Mouse (Mus musculus): ENCODE data around the gene Cmss1.

Cmss1 gene

DNA sequence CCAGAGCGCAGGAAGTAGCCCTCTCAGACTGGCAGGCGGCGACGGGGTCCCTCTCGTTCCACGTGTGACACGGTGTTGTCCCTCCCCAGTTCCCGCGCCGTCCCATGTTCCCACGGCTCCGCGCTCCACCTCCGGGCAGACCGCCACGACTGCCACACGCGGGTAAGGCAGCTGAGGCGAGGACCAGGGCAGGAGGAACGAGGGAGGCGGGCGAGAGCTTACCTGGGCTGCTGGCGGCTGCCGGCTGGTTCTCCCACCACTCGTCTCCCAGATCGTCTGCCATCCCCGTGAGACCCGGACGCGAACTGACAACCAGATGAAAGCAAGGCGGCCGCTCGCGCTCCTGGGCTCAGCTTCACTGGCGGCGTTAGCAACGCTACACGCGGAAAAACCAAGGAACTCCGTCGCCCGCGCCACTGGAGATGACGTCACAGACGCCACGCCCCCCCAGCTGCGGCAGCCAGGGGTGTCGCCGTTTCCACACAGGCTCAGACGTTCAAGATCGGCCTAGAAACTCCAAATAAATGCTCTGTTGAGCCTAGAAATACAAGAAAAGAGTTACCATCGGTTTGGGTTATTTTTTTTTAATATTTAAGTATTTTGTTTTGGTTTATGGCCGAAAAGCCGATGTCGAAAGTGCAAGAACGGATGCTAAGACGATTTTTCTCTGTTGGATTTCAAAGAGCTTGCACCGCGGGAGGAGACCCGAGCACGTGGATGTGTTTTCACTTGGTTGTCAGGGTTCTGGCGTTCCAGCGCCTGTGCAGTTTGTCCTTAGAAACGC is at the start of gene Cmss1:
TSS of gene Cmss1 (minus strand) at position 421 of the 784 bp plus-strand sequence.
- peak; percentile 83 for DNase-seq (ENCODE audit: low spot score)

DNA sequence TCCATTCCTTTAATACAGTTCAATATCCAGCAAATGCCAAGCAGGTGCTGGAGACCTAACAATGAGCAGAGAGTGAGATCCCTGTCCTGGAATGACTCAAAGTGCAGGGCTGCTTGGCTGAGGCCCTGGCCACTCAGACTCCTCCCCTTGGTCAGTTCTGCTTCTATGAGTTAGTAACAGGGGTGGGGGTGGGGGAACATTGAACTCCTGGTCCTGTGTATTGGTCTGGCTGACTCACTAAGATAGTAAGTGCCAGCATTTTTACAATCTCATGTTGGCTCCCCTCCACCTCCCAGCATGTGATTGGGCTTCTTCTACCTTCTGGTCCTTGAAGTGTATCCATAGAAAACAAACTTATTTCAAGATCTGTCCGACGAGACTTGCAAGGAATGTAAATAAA is 43.2 kb upstream of the Cmss1 start:
- DNase-seq (ENCODE audit: low spot score) = no peak

DNA sequence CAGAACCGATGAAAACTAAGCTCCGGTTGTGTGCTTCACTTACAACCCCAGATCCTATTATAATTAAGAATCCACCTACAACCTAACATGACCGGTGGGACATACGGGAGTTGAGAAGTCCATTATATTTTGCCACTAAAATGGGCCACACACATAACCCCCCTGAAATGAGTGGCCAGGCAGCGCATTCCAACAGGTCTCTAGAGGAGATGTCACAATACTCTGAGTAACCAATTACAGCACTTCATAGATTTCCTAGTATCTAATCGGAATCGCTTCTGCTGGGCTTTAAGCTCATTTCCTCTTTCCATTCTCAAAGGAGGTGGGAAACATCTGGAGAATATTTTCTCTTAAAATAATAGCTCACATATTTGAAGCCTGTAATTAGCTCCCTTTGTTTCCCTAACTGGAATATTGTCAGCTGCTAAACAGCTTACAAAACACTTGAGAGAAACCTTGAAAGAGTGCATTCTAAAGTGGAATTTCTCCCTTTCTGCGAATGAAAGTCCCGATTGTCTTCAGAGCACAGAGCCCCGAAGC is 34.8 kb upstream of the Cmss1 start:
- no peak for DNase-seq (ENCODE audit: low spot score)

DNA sequence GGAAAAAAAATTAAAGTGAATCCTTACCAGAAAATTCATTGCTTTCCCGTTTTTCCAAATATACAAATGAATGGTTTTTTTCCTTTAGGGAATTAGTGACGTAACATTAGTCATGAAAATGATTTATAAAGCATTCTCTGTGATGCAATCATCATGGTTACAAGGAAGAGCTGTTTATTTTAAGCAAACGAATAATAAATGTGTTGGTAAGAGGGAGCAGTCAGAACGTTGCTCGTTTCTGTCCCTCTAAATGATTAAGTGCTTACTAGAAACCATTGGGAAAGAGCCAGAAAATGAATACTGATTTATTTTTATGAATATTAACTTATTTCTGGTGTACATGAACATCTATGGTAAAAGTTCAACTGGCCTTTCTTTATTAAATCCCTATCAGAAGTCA is 28.1 kb upstream of the Cmss1 start:
- DNase-seq (ENCODE audit: low spot score) = no peak

DNA sequence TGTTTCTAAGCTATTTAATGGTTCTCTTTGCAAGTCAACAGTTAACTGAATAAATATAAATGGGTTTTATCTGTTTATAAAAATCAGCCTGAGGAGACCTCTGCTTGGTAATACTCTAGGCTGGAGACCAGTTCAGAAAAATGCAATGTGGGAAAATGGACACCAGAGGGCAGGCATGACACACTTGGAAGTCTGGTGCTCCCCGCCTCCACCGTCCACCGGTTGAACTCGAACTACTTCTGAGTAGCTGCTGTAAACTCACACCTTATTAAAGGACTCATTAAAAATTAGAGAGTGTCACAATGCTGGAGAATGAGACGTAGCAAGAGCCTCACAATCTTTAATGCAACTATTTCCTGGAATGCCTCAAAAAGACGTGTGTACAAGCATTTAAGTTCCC is 27.5 kb upstream of the Cmss1 start:
- peak; percentile 35 for DNase-seq (ENCODE audit: low spot score)

DNA sequence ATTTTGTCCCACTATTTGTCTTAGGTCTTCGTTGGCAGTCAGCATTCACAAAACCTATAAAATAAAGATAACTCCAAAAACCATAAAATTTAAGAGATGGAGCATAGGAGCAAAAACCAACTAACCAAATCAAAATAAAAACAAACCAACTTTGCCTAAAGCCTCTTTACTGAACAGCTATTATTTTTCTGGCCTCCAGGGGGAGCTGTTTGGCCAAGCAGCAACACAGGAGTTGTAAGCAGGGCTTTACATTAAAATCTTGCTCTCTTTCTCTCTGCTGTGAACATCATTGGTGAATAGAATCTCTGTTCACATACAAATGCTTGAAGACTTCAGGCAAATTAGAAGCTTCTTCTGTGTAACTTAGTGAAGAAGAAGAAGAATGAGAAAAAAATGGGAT is 5.1 kb upstream of the Cmss1 start:
- DNase-seq (ENCODE audit: low spot score) = peak; percentile 35

DNA sequence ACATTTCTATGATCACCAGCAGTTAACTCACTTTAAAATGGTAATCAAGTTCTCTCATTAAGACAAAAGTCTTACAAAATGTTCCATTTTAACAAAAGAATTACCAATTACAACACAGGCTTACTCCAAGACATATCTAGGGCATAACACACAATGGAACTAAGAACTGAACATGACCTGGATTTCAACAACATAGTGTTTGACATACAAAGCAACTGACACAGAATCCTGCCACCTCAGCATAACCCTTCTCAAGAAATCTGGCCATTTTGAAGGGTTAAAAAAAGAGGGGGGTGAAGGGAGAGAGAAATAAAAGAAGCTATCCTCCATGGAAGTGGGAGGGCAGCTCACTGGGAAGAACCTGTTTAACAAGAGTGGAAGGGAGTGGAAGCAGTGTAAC is 5.6 kb downstream of the Cmss1 start:
- DNase-seq (ENCODE audit: low spot score) = no peak

DNA sequence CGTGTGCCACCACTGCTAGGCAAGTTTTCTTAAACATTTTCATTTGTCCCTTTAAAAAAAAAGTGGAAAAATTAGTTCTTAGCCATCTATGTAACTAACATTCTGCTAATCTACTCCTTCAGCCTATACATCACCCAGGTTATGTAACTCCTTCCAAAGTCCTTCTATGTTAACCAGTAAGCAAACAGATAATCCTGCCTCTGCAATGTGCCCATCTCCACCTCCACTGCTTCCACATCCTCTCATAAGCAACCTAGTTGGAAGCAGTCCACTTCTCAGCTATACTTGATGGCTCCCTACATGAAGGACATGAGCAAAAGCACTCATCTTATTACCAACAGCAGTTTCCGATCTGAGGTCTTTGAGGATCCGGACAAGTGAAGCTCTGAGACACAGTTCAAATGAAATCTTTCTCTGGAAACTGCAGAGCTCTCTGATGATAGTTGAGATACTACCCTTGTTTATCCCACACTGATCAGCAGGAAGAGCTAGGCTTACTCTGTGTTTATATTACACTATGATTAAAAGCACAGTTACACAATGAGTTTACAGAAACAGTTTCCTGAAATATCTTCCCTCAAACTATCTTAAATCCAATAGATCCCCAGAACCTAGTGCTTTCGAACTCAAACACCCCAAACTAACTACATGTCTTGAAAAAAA is 9.2 kb downstream of the Cmss1 start:
- DNase-seq (ENCODE audit: low spot score) = no peak

DNA sequence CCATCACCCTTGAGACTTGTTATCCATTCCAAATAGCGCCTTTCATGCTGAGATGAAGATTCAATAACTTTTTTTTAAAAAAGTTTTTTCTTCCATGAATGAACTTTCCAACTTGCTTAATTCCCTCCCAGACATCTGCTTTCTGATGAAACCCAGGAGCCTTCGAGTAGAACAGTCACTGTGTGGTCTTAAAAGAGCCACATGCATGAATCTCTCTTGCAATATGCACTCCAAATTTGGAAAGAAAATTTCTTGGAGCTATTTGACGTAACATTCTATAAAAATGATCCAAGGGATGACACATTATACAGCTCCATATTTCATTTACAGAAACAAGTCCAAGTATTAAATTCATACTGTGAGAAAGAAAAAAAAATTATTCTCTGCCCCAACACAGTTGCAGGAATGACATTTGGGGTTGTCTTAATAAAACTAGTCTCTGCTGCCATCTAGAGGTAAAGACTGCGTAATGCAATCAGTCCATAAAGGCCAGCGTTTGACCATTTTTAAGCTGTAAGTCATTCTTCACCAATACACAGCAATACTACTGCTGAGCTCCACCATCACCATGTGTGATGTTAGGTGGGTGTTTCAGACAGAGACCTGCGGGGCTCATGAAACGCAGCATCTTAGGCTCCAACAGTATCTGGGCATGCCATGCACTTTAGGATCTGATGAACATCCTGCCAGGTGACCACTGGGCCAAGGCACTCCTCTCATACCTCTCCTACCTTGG is 13.1 kb downstream of the Cmss1 start:
- peak; percentile 54 for DNase-seq (ENCODE audit: low spot score)

DNA sequence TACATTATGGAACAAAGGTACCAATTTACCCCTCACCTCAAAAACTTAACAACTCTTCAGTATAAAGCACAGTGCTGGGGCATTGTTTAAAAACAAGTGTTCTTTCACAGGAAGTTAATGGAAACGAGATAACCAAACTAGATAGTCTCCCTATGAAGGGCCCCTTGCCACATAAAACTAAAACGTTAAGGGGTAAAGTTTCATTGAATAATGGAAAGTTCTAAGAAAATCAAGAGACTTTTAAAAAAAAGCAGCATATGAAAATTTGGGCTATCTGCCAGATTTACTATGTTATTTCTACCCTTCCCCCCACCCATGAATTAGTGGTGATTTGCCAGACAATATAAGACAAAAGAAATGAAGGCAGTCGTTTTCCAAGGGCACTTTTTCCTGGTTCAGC is 21.5 kb downstream of the Cmss1 start:
- no peak for DNase-seq (ENCODE audit: low spot score)

DNA sequence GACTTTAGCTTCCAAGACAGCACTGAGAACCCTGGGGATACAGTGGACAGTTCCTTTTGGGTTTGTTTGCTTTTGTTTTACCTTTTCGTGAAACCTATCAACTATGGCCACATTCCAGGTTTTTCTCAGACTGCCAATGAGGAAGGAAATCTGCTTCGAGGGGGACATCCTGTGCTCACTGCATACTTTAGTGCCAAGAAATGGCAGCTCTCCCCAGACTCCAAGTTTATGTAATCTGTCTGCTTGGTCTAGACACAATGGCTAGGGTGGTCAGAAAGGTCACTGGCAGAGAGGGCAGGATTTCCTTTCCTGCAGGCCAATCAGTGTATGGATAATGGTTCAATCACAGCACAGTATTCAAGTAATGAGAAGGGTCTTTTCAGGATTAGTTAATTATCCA is 24.7 kb downstream of the Cmss1 start:
- no peak for DNase-seq (ENCODE audit: low spot score)

DNA sequence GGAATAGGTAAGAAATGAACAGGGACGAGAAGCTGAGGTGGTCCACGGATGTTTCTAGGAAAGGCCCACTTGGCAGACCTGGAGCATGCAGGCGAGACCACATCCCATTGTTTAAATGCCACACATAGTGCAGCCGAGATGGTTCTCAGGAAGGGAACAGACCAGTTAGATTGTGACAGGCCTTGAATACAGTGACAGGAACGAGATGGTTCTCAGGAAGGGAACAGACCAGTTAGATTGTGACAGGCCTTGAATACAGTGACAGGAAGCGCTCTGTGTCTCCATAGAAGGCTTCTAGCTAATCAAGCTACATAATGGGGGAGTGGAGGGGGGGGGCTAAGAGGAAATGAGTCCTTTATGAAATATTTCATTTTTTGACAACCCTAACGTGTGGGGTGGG is 26.6 kb downstream of the Cmss1 start:
- DNase-seq (ENCODE audit: low spot score) = no peak

DNA sequence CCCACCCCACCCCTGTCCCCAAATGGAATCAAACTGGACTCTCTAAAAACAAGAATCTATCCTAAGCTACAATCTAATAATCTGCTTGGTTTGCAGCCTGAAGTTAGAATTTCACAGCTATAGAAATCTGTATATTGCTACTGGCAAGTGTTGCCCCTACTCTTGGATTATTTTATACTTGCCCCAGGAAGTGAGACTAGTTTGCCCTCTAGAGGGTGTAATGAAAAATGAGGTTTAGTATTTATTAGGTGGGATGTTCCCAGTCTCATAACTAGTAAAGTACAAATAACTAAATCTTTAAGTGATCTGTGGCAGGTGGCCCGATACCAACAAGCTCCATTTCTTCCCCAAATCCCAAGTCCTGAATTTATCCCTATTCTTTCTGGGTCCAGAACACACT is 29.1 kb downstream of the Cmss1 start:
- DNase-seq (ENCODE audit: low spot score) = no peak

DNA sequence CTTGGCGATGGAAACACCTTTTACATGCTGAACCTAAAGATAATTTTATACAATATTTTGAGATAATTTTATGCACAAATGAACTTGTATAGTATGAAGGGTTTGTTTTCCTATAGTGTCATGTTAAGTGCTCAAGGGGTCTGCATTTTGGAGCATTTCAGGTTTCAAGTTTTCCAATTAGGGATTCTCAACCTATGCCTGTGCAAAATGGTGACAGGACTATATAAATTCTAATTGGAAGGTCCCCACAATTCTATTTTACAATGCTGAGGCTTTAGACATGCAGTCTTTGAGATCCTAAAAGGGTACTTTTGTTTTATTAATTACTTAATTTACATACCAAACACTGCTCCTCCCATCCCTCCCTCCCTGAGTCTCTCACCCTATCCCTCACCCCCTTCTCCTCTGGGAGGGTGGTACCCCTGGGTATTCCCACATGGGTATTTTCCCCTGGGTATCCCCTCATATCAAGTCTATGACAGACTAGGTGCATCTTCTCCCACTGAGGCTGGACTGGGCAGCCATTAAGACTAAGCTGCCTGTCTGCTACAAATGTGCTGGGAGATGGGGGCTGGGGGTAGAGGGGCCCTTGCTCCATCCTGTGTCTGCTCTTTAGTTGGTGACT is 30.8 kb downstream of the Cmss1 start:
- no peak for DNase-seq (ENCODE audit: low spot score)

DNA sequence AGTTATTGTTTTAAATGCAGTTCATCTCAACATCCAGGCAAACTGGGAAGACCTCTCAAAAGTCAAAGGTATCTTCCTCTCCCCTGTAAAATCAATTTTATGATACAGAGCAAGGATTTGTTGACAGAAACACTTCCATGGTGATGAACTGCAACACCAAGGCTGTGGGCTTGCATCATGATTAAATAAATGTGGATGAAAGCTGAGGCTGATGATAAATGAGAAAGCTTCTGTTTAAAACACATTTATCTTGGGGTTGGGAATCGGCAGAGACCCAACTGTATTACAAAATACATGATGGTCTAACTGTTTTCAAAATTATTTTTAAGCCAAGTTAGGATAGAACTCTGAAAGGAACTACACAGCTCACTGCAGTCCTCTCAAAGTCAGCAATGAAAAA is 32.8 kb downstream of the Cmss1 start:
- DNase-seq (ENCODE audit: low spot score) = no peak

DNA sequence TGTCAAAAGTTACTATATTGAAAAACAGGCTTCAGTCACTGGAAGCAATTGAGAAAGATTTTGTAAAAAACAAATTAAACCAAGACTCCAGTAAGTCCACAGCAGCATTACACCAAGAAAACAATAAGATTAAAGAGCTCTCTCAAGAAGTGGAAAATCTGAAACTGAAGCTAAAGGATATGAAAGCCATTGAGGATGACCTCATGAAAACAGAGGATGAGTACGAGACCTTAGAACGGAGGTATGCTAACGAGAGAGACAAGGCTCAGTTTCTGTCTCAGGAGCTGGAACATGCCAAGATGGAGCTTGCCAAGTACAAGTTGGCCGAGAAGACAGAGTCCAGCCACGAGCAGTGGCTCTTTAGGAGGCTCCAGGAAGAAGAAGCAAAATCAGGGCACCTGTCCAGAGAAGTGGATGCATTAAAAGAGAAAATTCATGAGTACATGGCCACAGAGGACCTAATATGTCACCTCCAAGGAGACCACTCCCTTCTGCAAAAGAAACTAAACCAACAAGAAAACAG is 35.8 kb downstream of the Cmss1 start:
- no peak for DNase-seq (ENCODE audit: low spot score)

DNA sequence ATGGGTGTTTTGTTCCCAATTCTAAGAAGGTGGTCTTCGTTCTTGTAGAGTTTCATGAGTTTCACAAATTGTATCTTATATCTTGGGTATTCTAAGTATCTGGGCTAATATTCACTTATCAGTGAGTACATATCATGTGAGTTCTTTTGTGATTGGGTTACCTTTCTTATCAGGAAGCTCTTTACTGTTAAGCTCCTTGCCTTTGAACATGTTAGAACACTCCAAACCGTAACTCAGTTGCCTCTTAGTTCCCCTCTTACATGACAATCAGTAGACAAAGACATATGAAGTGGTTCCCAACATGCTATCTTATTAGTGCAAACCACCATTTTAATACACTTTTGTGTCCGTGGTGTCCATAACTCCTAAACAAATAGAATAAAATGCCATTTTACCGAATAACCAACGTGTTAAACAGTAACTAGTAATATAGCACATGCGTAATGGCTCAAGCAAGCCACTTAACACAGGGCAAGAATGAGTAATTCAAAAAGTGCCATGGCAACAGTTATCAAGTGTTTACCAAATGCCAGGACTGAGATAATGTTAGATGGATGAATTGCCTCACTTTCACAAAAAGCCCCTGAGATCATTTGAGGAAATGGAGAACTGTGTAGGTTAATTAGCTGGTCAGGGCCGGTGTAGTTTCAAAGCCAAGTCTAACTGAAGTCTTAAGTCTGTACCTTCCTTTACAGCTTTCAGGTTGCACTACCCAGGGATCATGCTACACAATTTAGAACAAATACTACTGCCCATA is 37.8 kb downstream of the Cmss1 start:
- no peak for DNase-seq (ENCODE audit: low spot score)

DNA sequence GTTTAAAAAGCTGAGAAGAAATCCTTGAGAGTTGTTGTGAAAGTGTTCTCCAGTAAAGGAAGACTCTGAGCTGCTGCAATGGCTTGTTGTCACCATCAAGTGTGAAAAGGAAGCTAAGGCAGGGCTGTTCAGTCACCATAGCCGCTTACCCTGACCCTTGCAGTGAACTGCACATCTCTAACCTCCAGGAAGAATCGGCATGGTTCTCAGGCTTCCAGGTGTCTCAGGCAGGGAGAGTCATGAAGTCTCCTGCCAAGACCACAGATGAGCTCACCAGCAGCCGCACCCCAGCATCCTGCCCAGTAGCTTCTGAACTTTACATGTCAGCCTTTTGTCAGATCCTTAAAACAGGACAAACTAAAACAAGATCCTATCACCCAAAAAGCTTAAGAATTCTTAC is 40.4 kb downstream of the Cmss1 start:
- DNase-seq (ENCODE audit: low spot score) = no peak

DNA sequence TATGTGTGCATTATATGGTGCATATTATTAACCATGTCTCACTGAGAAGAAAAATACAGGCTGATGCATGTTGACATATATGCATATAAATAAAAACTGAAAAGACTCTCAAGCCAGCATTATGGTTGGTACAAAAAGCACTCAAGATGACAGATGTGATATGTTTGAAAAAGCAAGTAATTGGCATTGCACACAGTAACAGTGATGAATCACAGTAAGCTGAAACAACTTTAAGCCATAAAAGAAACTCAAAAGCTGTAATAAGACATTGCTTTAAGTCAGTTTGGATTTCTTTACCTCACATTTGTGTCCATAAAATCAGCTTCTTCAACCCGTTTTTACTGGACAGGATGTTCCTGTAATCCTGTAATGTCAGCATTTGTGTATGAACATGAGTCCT is 41.9 kb downstream of the Cmss1 start:
- DNase-seq (ENCODE audit: low spot score) = no peak

DNA sequence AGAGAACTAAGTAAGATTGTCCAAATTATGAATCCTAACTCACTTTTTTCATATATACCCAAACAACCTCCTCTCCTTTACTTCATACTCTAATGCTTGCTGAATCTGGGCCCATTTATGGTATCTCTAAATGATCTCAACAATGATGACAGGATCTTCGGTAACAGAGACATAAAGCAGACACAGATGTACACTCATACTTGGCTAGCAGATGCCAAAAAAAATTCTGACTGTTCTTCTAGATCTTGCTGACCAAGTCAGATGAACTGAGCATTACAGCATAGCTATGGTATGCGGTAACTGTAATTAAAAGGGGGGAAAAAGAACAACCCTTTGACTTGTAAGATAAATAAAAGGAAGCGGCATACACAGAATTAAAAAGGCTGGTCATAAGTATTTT is 43.2 kb downstream of the Cmss1 start:
- DNase-seq (ENCODE audit: low spot score) = no peak

DNA sequence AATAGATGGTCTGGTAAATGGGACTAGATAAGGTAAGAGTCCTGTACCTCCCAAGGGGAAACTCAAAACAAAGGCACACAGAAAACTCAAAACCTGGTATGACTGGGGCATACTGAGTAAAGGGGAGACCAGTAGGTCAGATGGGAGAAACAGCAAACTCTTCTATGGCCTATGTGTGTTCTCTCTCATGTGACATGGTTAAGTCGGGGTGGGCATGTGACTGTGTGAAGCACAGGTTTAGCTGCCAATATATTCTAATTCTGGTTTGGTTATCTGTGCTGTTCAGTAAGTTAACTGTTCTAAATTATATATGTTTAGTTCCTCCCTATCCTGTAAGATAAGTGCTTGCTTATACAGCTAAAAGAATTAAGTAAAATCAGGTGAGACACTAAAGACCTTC is 46.5 kb downstream of the Cmss1 start:
- no peak for DNase-seq (ENCODE audit: low spot score)
